In genomic region chr1:21132340-21132739, GRCm38 (mm10) we compare ENCODE assay signal across 30 mouse cellular contexts. TPM values are rescaled to one million over a fixed set of nuclear protein-coding genes. Genes with fewer than 3 reads are reported as not detected.
DNase-seq lines count a peak whose midpoint lies in the region; ATAC-seq and TF ChIP-seq lines count a peak whose summit lies in the region.
"Had no signal": no experiment of that assay in that cellular context is flagged by ENCODE, and none has a peak within 500 bp of the region (broad histone marks: within the 10 kb centered on the region; RNA-seq: fewer than 3 reads in every experiment).

No protein-coding gene starts in this region.

- no peaks in the 10 kb centered on the region for H3K36me3 ChIP-seq in liver, embryonic 12.5 days
- H3K36me3 ChIP-seq in intestine, postnatal 0 days (ENCODE audit: control insufficient read depth, insufficient read depth): no peaks in the 10 kb centered on the region
- no peaks in the 10 kb centered on the region for H3K36me3 ChIP-seq in liver, embryonic 14.5 days (replicated peaks; ENCODE audit: control insufficient read depth, insufficient read depth, low read depth)
- no peaks in the 10 kb centered on the region for H3K36me3 ChIP-seq in stomach, embryonic 15.5 days
- no peaks in the 10 kb centered on the region for H3K36me3 ChIP-seq in thymus, adult 2 months (ENCODE audit: control insufficient read depth, insufficient read depth, low read length)
- no peaks in the 10 kb centered on the region for H3K36me3 ChIP-seq in midbrain, embryonic 13.5 days
- H3K36me3 ChIP-seq: embryonic facial prominence, embryonic 13.5 days; forebrain, embryonic 10.5 days; forebrain, embryonic 15.5 days; heart, embryonic 13.5 days; hindbrain, embryonic 10.5 days; neural tube, embryonic 12.5 days had no signal

- whole genome bisulfite sequencing in liver, embryonic 12.5 days (ENCODE audit: insufficient replicate concordance): 52% methylated on average over 2 of the region's 2 CpGs
- WGBS in intestine, postnatal 0 days: 50% methylated on average over 2 of the region's 2 CpGs
- 53% methylated on average over 2 of the region's 2 CpGs for WGBS in liver, embryonic 14.5 days (ENCODE audit: insufficient replicate concordance)
- 54% methylated on average over 2 of the region's 2 CpGs for WGBS in stomach, embryonic 15.5 days
- WGBS in thymus, adult 2 months: 87% methylated on average over 2 of the region's 2 CpGs
- WGBS in midbrain, embryonic 13.5 days: 94% methylated on average over 2 of the region's 2 CpGs

- DNase-seq in liver: peak; percentile 19
- DNase-seq in liver, embryonic 14.5 days (ENCODE audit: low read depth in 3 of 3, low spot score in 3 of 3): peak; percentile 24 to 35 (median 32)
- no peak for DNase-seq in frontal cortex, postnatal 10 days (ENCODE audit: low spot score in 2 of 2)
- DNase-seq in thymus, adult 2 months: no peak
- DNase-seq: adrenal gland, adult 2 months; adrenal gland, postnatal 36 days; cerebellum, adult 18-20 months; cerebellum, postnatal 10 days; gastrocnemius, adult 2 months; heart, postnatal 10 days; kidney, postnatal 4 days; layer of hippocampus, postnatal 36 days; lung, adult 2 months; right cerebral cortex, postnatal 4 days; thymus, adult 18-20 months; thymus, postnatal 36 days had no signal

- H3K4me2 ChIP-seq in liver, embryonic 12.5 days: no peak overlapping the region
- no peak overlapping the region for H3K4me2 ChIP-seq in intestine, postnatal 0 days (replicated peaks; ENCODE audit: low read depth)
- H3K4me2 ChIP-seq in liver, embryonic 14.5 days (ENCODE audit: low read depth): no peak overlapping the region
- H3K4me2 ChIP-seq in stomach, embryonic 15.5 days: no peak overlapping the region
- H3K4me2 ChIP-seq in midbrain, embryonic 13.5 days (replicated peaks): no peak overlapping the region
- H3K4me2 ChIP-seq: embryonic facial prominence, embryonic 13.5 days; forebrain, embryonic 15.5 days; heart, embryonic 13.5 days; midbrain, embryonic 11.5 days; neural tube, embryonic 12.5 days had no signal

- H3K27me3 ChIP-seq in liver, embryonic 12.5 days (replicated peaks): no peaks in the 10 kb centered on the region
- no peaks in the 10 kb centered on the region for H3K27me3 ChIP-seq in intestine, postnatal 0 days (replicated peaks; ENCODE audit: control insufficient read depth, insufficient read depth, low read length)
- H3K27me3 ChIP-seq in liver, embryonic 14.5 days (ENCODE audit: control insufficient read depth, insufficient read depth, low read length): no peaks in the 10 kb centered on the region
- H3K27me3 ChIP-seq in stomach, embryonic 15.5 days (replicated peaks): no peaks in the 10 kb centered on the region
- no peaks in the 10 kb centered on the region for H3K27me3 ChIP-seq in thymus, adult 2 months (ENCODE audit: control insufficient read depth, insufficient read depth, low read length)
- H3K27me3 ChIP-seq in midbrain, embryonic 13.5 days: no peaks in the 10 kb centered on the region
- H3K27me3 ChIP-seq: embryonic facial prominence, embryonic 13.5 days; forebrain, embryonic 15.5 days; heart, embryonic 13.5 days; neural tube, embryonic 12.5 days had no signal

- no peaks in the 10 kb centered on the region for H3K4me1 ChIP-seq in liver, embryonic 12.5 days
- H3K4me1 ChIP-seq in intestine, postnatal 0 days (replicated peaks; ENCODE audit: control insufficient read depth, insufficient read depth, low read length): no peaks in the 10 kb centered on the region
- no peaks in the 10 kb centered on the region for H3K4me1 ChIP-seq in liver, embryonic 14.5 days (replicated peaks; ENCODE audit: control insufficient read depth in 2 of 2, insufficient read depth in 2 of 2, low read length in 1 of 2)
- no peaks in the 10 kb centered on the region for H3K4me1 ChIP-seq in stomach, embryonic 15.5 days
- H3K4me1 ChIP-seq in thymus, adult 2 months (replicated peaks; ENCODE audit: control insufficient read depth, insufficient read depth, low read length): no peaks in the 10 kb centered on the region
- H3K4me1 ChIP-seq in midbrain, embryonic 13.5 days (replicated peaks): no peaks in the 10 kb centered on the region
- H3K4me1 ChIP-seq: embryonic facial prominence, embryonic 13.5 days; forebrain, embryonic 10.5 days; forebrain, embryonic 15.5 days; heart, embryonic 13.5 days; hindbrain, embryonic 10.5 days; neural tube, embryonic 12.5 days had no signal

- H3K27ac ChIP-seq in liver, embryonic 12.5 days: no peak overlapping the region
- no peak overlapping the region for H3K27ac ChIP-seq in intestine, postnatal 0 days (ENCODE audit: low read depth, low read length)
- H3K27ac ChIP-seq in liver, embryonic 14.5 days: no peak overlapping the region
- no peak overlapping the region for H3K27ac ChIP-seq in stomach, embryonic 15.5 days
- H3K27ac ChIP-seq in thymus, adult 2 months (ENCODE audit: control insufficient read depth, insufficient read depth, low read length): no peak overlapping the region
- H3K27ac ChIP-seq in midbrain, embryonic 13.5 days: no peak overlapping the region
- H3K27ac ChIP-seq: embryonic facial prominence, embryonic 13.5 days; forebrain, embryonic 10.5 days; forebrain, embryonic 15.5 days; gastrocnemius, adult 2 months; heart, embryonic 13.5 days; hindbrain, embryonic 10.5 days; neural tube, embryonic 12.5 days had no signal

- H3K4me3 ChIP-seq in liver, embryonic 12.5 days: no peak overlapping the region
- no peak overlapping the region for H3K4me3 ChIP-seq in intestine, postnatal 0 days (ENCODE audit: low read depth, low read length)
- H3K4me3 ChIP-seq in liver, embryonic 14.5 days (ENCODE audit: insufficient read depth in 1 of 2, low read depth in 2 of 2, low read length in 2 of 2): no peak overlapping the region
- H3K4me3 ChIP-seq in stomach, embryonic 15.5 days (replicated peaks): no peak overlapping the region
- H3K4me3 ChIP-seq in thymus, adult 2 months (ENCODE audit: control insufficient read depth, insufficient read depth, low read length): no peak overlapping the region
- H3K4me3 ChIP-seq in midbrain, embryonic 13.5 days (replicated peaks): no peak overlapping the region
- H3K4me3 ChIP-seq: embryonic facial prominence, embryonic 13.5 days; forebrain, embryonic 10.5 days; forebrain, embryonic 15.5 days; gastrocnemius, adult 2 months; heart, embryonic 13.5 days; hindbrain, embryonic 10.5 days; myocyte; neural tube, embryonic 12.5 days had no signal

- TF ChIP-seq POLR2A in thymus, adult 2 months (IDR thresholded peaks at IDR 0.05; ENCODE audit: control insufficient read depth, extremely low read depth, insufficient read depth, low read length, poor library complexity): no peak

- no peak for TF ChIP-seq EP300 in liver, embryonic 14.5 days (IDR thresholded peaks at IDR 0.05; ENCODE audit: low read depth)

- no peak overlapping the region for H3K9ac ChIP-seq in liver, embryonic 12.5 days
- H3K9ac ChIP-seq in intestine, postnatal 0 days (ENCODE audit: low read depth, low read length): no peak overlapping the region
- H3K9ac ChIP-seq in liver, embryonic 14.5 days (replicated peaks): no peak overlapping the region
- no peak overlapping the region for H3K9ac ChIP-seq in stomach, embryonic 15.5 days
- H3K9ac ChIP-seq in midbrain, embryonic 13.5 days (replicated peaks): no peak overlapping the region
- H3K9ac ChIP-seq: embryonic facial prominence, embryonic 13.5 days; forebrain, embryonic 15.5 days; heart, embryonic 13.5 days; neural tube, embryonic 12.5 days had no signal

- no peak for ATAC-seq in liver, embryonic 12.5 days
- ATAC-seq in intestine, postnatal 0 days: peak; percentile 38; the same call in 1 of the 2 replicates
- ATAC-seq in liver, embryonic 14.5 days (ENCODE audit: insufficient read depth): peak; percentile 56
- ATAC-seq in stomach, embryonic 15.5 days (ENCODE audit: insufficient read depth, low FRiP score, low read depth): peak; percentile 65
- ATAC-seq in midbrain, embryonic 13.5 days: no peak
- ATAC-seq: activated CD4-positive, CD25-positive, alpha-beta regulatory T cell, adult 4 months; forebrain, embryonic 15.5 days; hindbrain, embryonic 16.5 days had no signal

- H3K9me3 ChIP-seq in liver, embryonic 12.5 days (replicated peaks): peaks cover 5% of the 10 kb centered on the region; the same call in 1 of the 2 replicates
- H3K9me3 ChIP-seq in intestine, postnatal 0 days (ENCODE audit: control insufficient read depth): no peaks in the 10 kb centered on the region
- no peaks in the 10 kb centered on the region; the same call in 1 of the 2 replicates for H3K9me3 ChIP-seq in liver, embryonic 14.5 days (ENCODE audit: control insufficient read depth, low read length)
- H3K9me3 ChIP-seq in stomach, embryonic 15.5 days: no peaks in the 10 kb centered on the region
- H3K9me3 ChIP-seq in midbrain, embryonic 13.5 days: no peaks in the 10 kb centered on the region
- H3K9me3 ChIP-seq: forebrain, embryonic 15.5 days; neural tube, embryonic 12.5 days had no signal

- TF ChIP-seq CTCF in intestine, postnatal 0 days (IDR thresholded peaks at IDR 0.05; ENCODE audit: low read depth): no peak
- TF ChIP-seq CTCF in liver, embryonic 14.5 days (IDR thresholded peaks at IDR 0.05; ENCODE audit: low read depth): no peak
- TF ChIP-seq CTCF in thymus, adult 2 months (IDR thresholded peaks at IDR 0.05; ENCODE audit: borderline replicate concordance, control insufficient read depth, extremely low read depth, insufficient read depth, low read length, poor library complexity): no peak

RNA-seq across cellular contexts. Expression of gene Tram2, which starts 53.3 kb away (rescaled TPM):
- polyA plus RNA-seq in liver, embryonic 12.5 days (2016; fragmentation: Nextera tagmentation; extraction: Ambion mirVana): 1.6 and 1.7 TPM in 2 replicates
- 4.2 and 4.3 TPM in 2 replicates for polyA plus RNA-seq in intestine, postnatal 0 days (2015; fragmentation: Nextera tagmentation; extraction: Ambion mirVana)
- 1.1 and 1.2 TPM in 2 replicates for polyA plus RNA-seq in liver, embryonic 14.5 days (2012; rRNA removed)
- 1.7 and 1.8 TPM in 2 replicates for polyA plus RNA-seq in liver, embryonic 14.5 days (2014; fragmentation: Nextera tagmentation; extraction: Ambion mirVana)
- 5.7 and 6.3 TPM in 2 replicates for polyA plus RNA-seq in stomach, embryonic 15.5 days (2015; fragmentation: Nextera tagmentation; extraction: Ambion mirVana)
- polyA plus RNA-seq in thymus, adult 2 months (2012; rRNA removed): 9.2 and 10.2 TPM in 2 replicates
- 2.2 and 2.5 TPM in 2 replicates for polyA plus RNA-seq in midbrain, embryonic 13.5 days (2015; fragmentation: Nextera tagmentation; extraction: Ambion mirVana)

Comparison
In these comparisons a context has a peak if more than half of its experiments do, and no peak if none do; other contexts are left out.
1. ATAC-seq: peak in intestine, postnatal 0 days (single experiment), liver, embryonic 14.5 days (single experiment) and stomach, embryonic 15.5 days (single experiment); none in liver, embryonic 12.5 days (single experiment) and midbrain, embryonic 13.5 days (single experiment).
2. DNase-seq: peak in liver (single experiment) and liver, embryonic 14.5 days (3 of 3); none in frontal cortex, postnatal 10 days (0 of 2) and thymus, adult 2 months (single experiment).